Mouse (Mus musculus) spleen, adult 2 months (tissue): ENCODE results near the gene Oaz1.

Experiments
- CTCF ChIP-seq: fragments of 200-500 bp; IDR thresholded peaks from 2 replicates; pipeline ENCODE4 v1.5.1; 2011; ENCODE audit warnings: mild to moderate bottlenecking, inconsistent platforms; ENCODE audit not compliant: insufficient read depth, insufficient read length, insufficient replicate concordance; ENCODE audit errors: extremely low read depth
- POLR2A ChIP-seq: fragments of 200-500 bp; IDR thresholded peaks from 2 replicates; pipeline ENCODE4 v1.6.1; 2011; ENCODE audit warnings: low read depth, low read length, inconsistent platforms

DNA sequence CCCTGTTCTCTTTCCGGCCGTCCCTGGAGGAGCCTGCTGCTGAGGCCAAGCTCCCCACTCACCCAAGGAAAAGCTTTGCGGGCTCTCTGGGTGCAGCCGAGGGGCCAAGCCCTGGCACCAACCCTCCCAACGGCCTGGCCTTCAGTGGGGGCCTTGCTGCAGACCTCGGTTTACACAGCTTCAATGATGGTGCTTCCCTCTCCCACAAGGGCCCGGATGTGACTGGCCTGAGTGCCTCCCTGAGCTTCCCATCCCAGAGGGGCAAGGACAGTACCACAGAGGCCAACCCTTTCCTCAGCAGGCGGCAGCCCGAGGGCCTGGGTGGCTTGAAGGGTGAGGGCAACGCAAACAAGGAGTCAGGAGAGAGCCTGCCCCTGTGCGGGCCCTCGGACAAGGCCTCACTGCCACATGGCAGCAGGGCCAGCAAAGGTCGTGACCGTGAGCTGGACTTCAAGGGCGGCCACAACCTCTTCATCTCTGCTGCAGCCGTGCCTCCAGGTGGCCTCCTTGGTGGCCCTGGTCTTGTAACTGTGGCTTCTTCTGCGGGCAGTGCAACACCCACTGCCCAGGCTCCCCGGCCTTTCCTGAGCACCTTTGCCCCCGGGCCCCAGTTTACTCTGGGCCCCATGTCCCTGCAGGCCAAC is 35.6 kb upstream of the Oaz1 start:
- TF ChIP-seq CTCF (no peak), POLR2A (no peak)
